Mouse (Mus musculus): ENCODE measurements at regions not wholly inside any gene's neighbourhood (a gene's known extent, or its start where the extent isn't known, plus 50 kb on each side); places are given as distances from the start of the nearest gene placed in this dataset.
A peak's percentile ranks its signal among the peaks of the same experiment; 100 is the strongest.

- peak; percentile 8 for DNase-seq
These were observed 59.9 kb upstream of the Ccdc80 start for GRCm38 (mm10) chr16:45033268-45033667.

DNA sequence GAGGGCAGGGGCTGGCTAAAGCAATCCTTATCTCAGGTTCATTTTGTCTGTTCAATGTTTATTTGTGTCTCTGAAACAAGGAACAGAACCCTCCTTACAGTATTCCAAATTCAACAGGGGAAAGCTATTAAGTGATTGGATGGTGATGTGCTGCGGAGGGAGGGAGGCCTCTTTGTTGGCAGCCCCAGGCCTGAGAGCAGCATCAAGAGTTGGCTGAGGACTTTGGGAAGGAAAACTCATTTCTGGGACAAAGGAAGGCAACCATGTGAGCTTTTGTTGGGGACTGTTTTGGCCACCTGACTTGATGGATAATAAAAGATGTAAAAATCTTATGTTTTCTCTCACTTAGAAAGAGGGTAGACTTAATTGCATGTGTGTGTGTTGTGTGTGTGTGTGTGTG lies 58.8 kb upstream of the Ccdc80 start:
- no peak for DNase-seq

DNA sequence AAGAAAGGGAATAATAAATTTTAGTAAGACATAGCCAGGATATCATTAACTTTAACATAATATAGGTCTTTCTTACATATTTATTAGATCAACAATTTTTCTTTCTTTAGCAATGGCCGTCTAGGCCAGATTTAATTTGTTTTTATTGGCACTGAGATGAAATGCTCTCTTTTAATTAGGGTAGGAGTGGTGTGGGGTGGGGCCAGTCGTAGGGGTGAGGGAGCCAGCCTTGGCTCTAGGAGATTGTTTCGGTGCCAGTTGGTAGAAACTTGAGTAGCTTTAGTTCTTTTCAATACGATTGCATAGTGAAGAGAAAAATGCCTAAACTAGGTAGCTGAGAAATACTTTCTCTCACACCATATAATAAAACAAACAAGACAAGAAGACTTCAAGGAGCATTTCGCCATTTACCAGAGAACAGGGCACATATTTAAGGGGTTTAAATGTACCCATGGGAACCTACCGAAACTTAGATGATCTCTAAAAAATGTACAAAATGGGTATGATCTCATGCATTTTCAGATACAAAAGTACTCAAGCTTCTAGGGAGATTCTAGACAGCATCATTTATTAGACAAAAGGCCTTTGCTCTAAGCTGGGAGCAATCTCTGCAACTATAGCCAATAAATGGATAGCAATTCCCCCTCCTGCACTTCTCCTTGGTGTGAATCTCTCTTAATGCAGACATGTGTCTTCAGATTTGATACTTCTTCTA lies 56.2 kb upstream of the Ccdc80 start:
- no peak for DNase-seq

DNA sequence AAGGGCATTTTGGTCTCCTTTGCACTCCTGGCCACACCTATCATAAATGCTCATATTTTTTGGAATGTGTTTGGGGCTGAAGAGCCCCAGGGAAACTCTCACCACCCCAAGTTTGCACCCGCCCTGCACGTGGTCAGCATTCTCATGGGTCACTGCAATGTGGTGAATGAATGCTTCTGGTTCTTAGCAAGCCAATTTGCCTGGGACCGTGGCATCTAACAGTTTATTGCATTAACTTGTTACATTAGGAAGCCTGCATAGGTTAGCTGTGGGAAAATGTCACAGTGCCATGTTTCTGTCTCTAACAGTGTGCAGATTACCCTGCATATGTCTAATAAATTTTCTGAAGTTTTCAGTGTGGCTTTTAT lies 55.7 kb upstream of the Ccdc80 start:
- DNase-seq, result no peak

DNA sequence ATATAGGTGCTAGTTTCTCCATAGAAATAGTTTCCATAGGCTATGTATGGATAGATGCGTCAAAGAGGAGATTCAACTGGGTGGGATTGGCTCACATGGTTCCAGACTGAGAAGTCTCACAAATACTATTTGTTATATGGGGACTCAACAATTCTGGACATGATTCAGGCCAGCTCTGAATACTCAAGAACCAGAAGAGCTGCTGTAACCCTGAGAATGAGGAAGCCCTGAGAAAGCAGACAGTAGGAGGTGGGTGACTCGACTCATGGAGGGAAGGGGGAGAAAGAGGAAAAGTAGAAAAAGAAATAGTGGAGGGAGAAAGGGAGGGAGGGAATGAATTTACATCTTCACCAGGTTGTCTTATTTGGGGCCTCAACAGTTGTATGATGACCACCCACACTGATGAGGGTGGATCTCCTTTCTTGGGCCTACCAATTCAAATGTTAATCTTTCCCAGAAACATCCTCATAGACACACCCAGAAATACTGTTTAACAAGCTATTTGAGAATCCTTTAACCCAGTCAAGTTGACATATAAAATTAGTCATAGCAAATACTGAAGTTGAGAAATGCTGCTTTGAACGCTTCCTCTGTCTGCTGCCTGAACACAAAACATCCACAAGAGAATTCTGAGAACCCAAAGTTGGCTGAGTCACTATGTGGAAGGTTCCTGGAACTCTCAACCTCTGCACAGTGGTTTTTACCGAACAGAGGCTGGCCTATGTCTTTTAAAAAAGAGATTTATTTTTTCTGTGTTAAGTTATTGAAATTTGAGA lies 54.8 kb upstream of the Ccdc80 start:
- no peak for DNase-seq

Measured in right cerebral cortex, adult 18-20 months (tissue).